Mouse (Mus musculus) forebrain, embryonic 13.5 days (tissue): ENCODE data around the gene Gtse1. TPM values are rescaled to one million over a fixed set of nuclear protein-coding genes. Genes with fewer than 3 reads are reported as not detected.

Experiments
- ATAC-seq: fragments of 200-750 bp; cut with Nextera tagmentation; 2 replicates; pipeline ENCODE4 v1.8.0; 2017
- H3K27ac ChIP-seq: fragments of 300-500 bp; sonication (generic); 2 replicates; pipeline ENCODE4 v1.5.1; 2015; ENCODE audit warnings: inconsistent platforms, mild to moderate bottlenecking, moderate library complexity
- H3K27me3 ChIP-seq: fragments of 300-500 bp; sonication (generic); 2 replicates; pipeline ENCODE4 v1.6.1; 2015; ENCODE audit warnings: mild to moderate bottlenecking, inconsistent platforms
- H3K36me3 ChIP-seq: fragments of 300-500 bp; sonication (generic); 2 replicates; pipeline ENCODE4 v1.6.1; 2015; ENCODE audit warnings: mild to moderate bottlenecking, inconsistent platforms; ENCODE audit not compliant: poor library complexity, severe bottlenecking
- H3K4me1 ChIP-seq: fragments of 300-500 bp; sonication (generic); 2 replicates; pipeline ENCODE4 v1.6.1; 2015; ENCODE audit warnings: inconsistent platforms
- H3K4me2 ChIP-seq: fragments of 300-500 bp; sonication (generic); 2 replicates; pipeline ENCODE4 v1.6.1; 2015; ENCODE audit warnings: inconsistent platforms, mild to moderate bottlenecking, moderate library complexity
- H3K4me3 ChIP-seq: fragments of 300-500 bp; sonication (generic); 2 replicates; pipeline ENCODE4 v1.5.1; 2015; ENCODE audit warnings: mild to moderate bottlenecking, inconsistent platforms
- H3K9ac ChIP-seq: fragments of 300-500 bp; sonication (generic); 2 replicates; pipeline ENCODE4 v1.6.1; 2015; ENCODE audit warnings: mild to moderate bottlenecking, inconsistent platforms
- H3K9me3 ChIP-seq: fragments of 300-500 bp; sonication (generic); replicated peaks from 2 replicates; pipeline ENCODE4 v1.6.1; 2016; ENCODE audit warnings: inconsistent platforms
- WGBS: fragments of 180-500 bp; shearing (Covaris S2); methylation state at CpG from one replicate; pipeline ENCODE4 v1.1.7; 2015; 5-methylcytosine and 5-hydroxymethylcytosine counted together
- polyA plus RNA-seq: library from polyadenylated mRNA; unstranded; fragments of >200 nt; fragmentation: Nextera tagmentation; extraction: Ambion mirVana; gene quantifications from 2 replicates; pipeline ENCODE4 v1.2.1, GENCODE M21; 2015

Gene Gtse1
- 31.0 and 31.4 TPM in 2 replicates for polyA plus RNA-seq

DNA sequence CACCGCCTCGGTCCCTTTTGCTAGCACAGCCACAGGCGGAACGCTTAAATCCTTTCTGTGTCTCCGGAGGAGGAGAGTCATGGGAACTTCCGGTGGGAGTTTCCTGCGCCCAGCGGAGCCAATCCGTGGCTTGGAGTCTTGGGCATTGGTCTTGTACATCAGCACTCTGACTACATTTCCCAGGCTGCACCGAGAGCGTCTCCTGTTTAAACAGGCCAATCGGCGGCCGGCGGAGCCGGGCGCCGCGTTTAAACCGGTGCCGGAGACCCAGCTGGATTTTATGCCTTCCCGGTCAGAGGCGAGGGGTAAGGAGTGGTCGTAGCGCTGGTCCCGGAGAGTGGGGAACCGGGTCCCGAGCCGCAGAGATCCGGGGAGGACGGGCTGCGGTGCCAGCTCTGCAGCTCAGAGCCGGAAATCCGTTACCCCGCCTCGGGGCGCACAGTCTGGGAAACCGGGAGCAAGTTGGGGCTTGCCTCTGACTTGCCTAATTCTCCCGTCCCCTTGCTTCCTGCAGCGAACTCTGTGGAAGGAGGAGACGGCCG, at the start of gene Gtse1:
TSS of gene Gtse1 (plus strand) at position 256 of the 542 bp plus-strand sequence.
- H3K4me1 ChIP-seq, result peaks cover 28% of the 10 kb centered on the region
- peak within 1 kb of the TSS; percentile 68 for H3K27ac ChIP-seq
- WGBS, result under 1% methylated on average over 42 of the region's 42 CpGs
- H3K27me3 ChIP-seq, result no peaks in the 10 kb centered on the region
- peaks cover 27% of the 10 kb centered on the region for H3K36me3 ChIP-seq
- peak within 1 kb of the TSS; percentile 88 for H3K9ac ChIP-seq
- peak within 1 kb of the TSS; percentile 82 for H3K4me3 ChIP-seq
- H3K9me3 ChIP-seq, result no peaks in the 10 kb centered on the region
- peak; percentile 100 for ATAC-seq
- H3K4me2 ChIP-seq, result peak within 1 kb of the TSS; percentile 90

- no peak for ATAC-seq
- Histone ChIP-seq H3K9me3 (no peaks in the 10 kb centered on the region), H3K9ac (peak overlapping the region; percentile 79; the same call in 1 of the 2 replicates), H3K27me3 (no peaks in the 10 kb centered on the region), H3K4me2 (peak overlapping the region; percentile 80), H3K27ac (no peak overlapping the region), H3K36me3 (no peaks in the 10 kb centered on the region), H3K4me3 (peak overlapping the region; percentile 71; the same call in 1 of the 2 replicates), H3K4me1 (peaks cover 14% of the 10 kb centered on the region)
- 89% methylated on average over 5 of the region's 5 CpGs for WGBS
Measured at GRCm38 (mm10) chr15:85810462-85810805, 49.1 kb upstream of the Gtse1 start.

DNA sequence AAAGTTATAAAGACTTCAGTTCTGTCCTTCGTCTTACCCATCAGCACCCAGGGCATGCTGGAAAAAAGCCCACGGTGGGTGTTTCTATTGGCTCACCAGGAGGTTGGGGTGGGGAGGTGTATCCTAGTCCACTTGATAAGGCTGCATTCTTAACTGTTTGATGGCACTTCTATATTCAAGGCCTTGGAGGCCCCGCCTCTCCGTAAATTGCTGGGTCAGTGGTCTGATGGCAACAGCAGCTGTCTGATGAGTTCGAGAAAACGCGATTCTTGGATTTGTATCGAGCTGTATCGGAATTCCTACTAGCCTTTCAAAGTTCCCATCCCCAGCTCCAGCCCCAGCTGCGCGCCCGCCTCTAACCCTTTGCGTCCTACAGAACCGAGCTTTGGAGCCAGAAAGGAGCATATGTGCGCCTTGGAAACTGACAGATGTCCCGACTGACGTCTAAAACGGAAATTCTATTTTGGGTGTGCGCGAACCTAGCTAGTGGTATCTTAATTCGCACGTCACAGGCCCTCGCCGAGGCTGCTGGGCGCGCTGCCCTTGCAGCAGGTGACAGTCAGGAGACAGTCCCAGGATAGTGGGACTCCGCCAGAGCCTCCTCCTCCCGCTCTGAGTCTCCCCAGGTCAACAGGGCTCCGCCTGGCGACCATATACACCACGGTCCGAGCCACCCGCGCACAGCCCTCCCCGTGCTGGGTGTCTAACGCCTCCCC, 48.6 kb upstream of the Gtse1 start:
- H3K4me1 ChIP-seq, result peaks cover 14% of the 10 kb centered on the region
- peak overlapping the region; percentile 80 for H3K27ac ChIP-seq
- peak; percentile 86 for ATAC-seq
- H3K36me3 ChIP-seq, result no peaks in the 10 kb centered on the region
- peak overlapping the region; percentile 80 for H3K4me2 ChIP-seq
- WGBS, result 5% methylated on average over 36 of the region's 36 CpGs
- no peaks in the 10 kb centered on the region for H3K9me3 ChIP-seq
- peak overlapping the region; percentile 79 for H3K9ac ChIP-seq
- H3K4me3 ChIP-seq, result peak overlapping the region; percentile 71
- no peaks in the 10 kb centered on the region for H3K27me3 ChIP-seq

GRCm38 (mm10) chr15:85811535-85812277, 47.8 kb upstream of the Gtse1 start, which contains the start of gene Cdpf1:
Gene Cdpf1 (minus strand): TSS chr15:85811697.
- Histone ChIP-seq H3K4me3 (peak within 1 kb of the TSS; percentile 71), H3K4me2 (peak within 1 kb of the TSS; percentile 80), H3K4me1 (peaks cover 14% of the 10 kb centered on the region), H3K27ac (peak within 1 kb of the TSS; percentile 80), H3K9me3 (no peaks in the 10 kb centered on the region), H3K36me3 (no peaks in the 10 kb centered on the region), H3K9ac (peak within 1 kb of the TSS; percentile 79), H3K27me3 (no peaks in the 10 kb centered on the region)
- ATAC-seq, result peak; percentile 96
- WGBS, result 4% methylated on average over 36 of the region's 36 CpGs

- H3K9ac ChIP-seq, result no peak overlapping the region
- no peaks in the 10 kb centered on the region for H3K36me3 ChIP-seq
- no peak overlapping the region for H3K4me3 ChIP-seq
- H3K4me1 ChIP-seq, result peaks cover 14% of the 10 kb centered on the region
- no peak overlapping the region for H3K27ac ChIP-seq
- no peak overlapping the region for H3K4me2 ChIP-seq
- H3K9me3 ChIP-seq, result no peaks in the 10 kb centered on the region; the same call in 1 of the 2 replicates
- ATAC-seq, result no peak
- 73% methylated on average over 10 of the region's 10 CpGs for WGBS
- no peaks in the 10 kb centered on the region for H3K27me3 ChIP-seq
Measured at GRCm38 (mm10) chr15:85813428-85813827, 46.1 kb upstream of the Gtse1 start.

DNA sequence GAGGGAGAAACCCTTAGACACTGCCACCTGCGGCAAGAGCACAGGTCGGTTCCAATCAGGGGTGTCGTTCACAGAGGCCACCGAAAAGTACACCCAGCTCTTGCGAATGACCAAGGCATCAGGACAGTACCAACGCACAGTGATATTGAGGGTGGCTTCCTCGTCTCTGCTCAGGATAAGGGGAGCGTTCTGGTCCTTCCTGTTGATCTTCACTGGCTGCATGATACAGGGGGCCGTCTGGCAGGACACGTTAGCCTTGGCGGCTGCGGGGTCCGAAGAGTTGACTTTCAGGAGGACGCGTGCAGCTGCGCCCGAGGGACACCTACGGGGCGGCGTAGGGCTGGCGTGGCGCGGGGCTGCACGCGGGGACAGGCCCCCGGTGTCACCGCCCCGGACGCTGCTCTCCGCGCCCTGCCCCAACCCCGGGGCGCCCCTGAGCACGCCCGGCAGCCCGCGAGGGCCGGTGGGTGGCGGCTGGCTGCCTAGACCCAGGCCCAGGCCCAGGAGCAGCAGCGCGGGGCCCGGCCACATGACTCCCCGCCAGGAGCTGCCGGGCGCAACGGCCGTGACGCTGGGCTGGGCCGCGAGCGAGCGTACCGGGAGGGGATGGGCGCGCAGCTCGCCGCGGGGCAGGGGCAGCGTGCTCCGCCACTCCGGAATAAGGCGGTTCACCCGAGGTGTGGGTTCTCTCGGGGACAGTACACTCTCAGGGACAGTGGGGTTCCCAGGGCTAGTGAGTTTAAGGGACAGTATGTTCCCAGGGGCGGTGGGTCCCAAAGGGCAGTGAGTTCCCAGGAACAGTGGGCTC, 38.1 kb upstream of the Gtse1 start, which contains the start of gene Pkdrej:
TSS of gene Pkdrej (minus strand) at position 532 of the 808 bp plus-strand sequence.
- peaks cover 25% of the 10 kb centered on the region for H3K27me3 ChIP-seq
- peak within 1 kb of the TSS; percentile 60 for H3K9ac ChIP-seq
- H3K4me3 ChIP-seq, result peak within 1 kb of the TSS; percentile 48
- peak; percentile 43; the same call in 1 of the 2 replicates for ATAC-seq
- peak within 1 kb of the TSS; percentile 93 for H3K4me2 ChIP-seq
- H3K27ac ChIP-seq, result no peak within 1 kb of the TSS
- 2% methylated on average over 48 of the region's 65 CpGs for WGBS
- no peaks in the 10 kb centered on the region for H3K36me3 ChIP-seq
- H3K4me1 ChIP-seq, result peaks cover 10% of the 10 kb centered on the region
- H3K9me3 ChIP-seq, result no peaks in the 10 kb centered on the region; the same call in 1 of the 2 replicates

- H3K4me2 ChIP-seq, result peak overlapping the region; percentile 93
- WGBS, result 9% methylated on average over 4 of the region's 4 CpGs
- peak overlapping the region; percentile 60 for H3K9ac ChIP-seq
- no peak for ATAC-seq
- H3K4me1 ChIP-seq, result peaks cover 10% of the 10 kb centered on the region
- H3K9me3 ChIP-seq, result no peaks in the 10 kb centered on the region; the same call in 1 of the 2 replicates
- no peaks in the 10 kb centered on the region for H3K36me3 ChIP-seq
- no peak overlapping the region for H3K27ac ChIP-seq
- H3K4me3 ChIP-seq, result peak overlapping the region; percentile 48
- peaks cover 25% of the 10 kb centered on the region for H3K27me3 ChIP-seq
Measured at GRCm38 (mm10) chr15:85822011-85822359, 37.6 kb upstream of the Gtse1 start.

DNA sequence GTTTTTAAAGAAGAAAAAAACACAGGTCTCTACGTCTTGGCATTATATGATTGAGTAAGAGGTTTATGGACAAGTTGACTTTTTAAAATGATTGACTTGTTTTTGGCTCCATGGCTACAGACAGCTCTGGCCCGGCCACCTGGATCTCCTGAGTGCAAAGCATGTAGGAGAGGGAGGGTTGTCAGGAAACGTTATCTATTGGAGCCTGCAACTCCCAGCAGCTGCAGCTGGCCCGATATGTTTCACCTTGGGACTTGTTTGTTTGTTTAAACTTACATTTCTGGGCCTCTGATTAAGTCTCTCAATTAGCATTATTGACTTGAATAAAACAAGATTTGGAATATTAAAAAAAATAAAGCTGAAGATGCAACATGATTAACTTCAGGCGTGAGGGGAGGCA, 32.9 kb upstream of the Gtse1 start:
- Histone ChIP-seq H3K4me3 (no peak overlapping the region), H3K4me1 (peaks cover 8% of the 10 kb centered on the region), H3K4me2 (no peak overlapping the region), H3K9ac (no peak overlapping the region), H3K27me3 (peaks cover 10% of the 10 kb centered on the region), H3K27ac (no peak overlapping the region), H3K9me3 (no peaks in the 10 kb centered on the region), H3K36me3 (no peaks in the 10 kb centered on the region)
- no peak for ATAC-seq
- WGBS, result 77% methylated on average over 5 of the region's 5 CpGs

DNA sequence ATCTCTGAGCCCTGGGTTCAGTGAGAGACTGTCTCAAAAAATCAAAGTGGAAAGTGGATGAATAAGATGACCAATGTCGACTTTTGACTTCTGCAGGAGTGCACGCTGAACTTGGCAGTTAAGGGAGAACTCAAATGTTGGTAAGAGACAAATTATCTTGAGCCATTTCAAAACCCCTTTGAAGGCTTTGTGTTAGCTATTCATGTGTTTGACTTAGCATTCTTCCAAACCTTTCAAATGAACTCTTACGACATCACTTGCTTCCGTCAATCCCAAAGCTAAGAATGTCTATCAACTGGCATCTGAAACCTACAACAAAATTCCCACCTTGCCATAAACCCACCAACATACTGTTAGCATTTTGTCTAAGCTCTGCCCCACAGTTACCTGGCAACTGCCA, 31.5 kb upstream of the Gtse1 start:
- no peaks in the 10 kb centered on the region for H3K36me3 ChIP-seq
- no peak for ATAC-seq
- H3K4me2 ChIP-seq, result no peak overlapping the region
- H3K4me1 ChIP-seq, result peaks cover 12% of the 10 kb centered on the region
- no peaks in the 10 kb centered on the region; the same call in 1 of the 2 replicates for H3K27me3 ChIP-seq
- no peak overlapping the region for H3K9ac ChIP-seq
- H3K4me3 ChIP-seq, result no peak overlapping the region
- WGBS, result 89% methylated on average over 4 of the region's 4 CpGs
- H3K9me3 ChIP-seq, result no peaks in the 10 kb centered on the region
- no peak overlapping the region for H3K27ac ChIP-seq

GRCm38 (mm10) chr15:85829470-85829869, 30.1 kb upstream of the Gtse1 start:
- WGBS, result 74% methylated on average over 5 of the region's 5 CpGs
- H3K4me1 ChIP-seq, result peaks cover 12% of the 10 kb centered on the region
- no peak for ATAC-seq
- no peak overlapping the region for H3K27ac ChIP-seq
- H3K36me3 ChIP-seq, result no peaks in the 10 kb centered on the region
- H3K9me3 ChIP-seq, result no peaks in the 10 kb centered on the region
- H3K4me3 ChIP-seq, result no peak overlapping the region
- H3K4me2 ChIP-seq, result no peak overlapping the region
- no peaks in the 10 kb centered on the region; the same call in 1 of the 2 replicates for H3K27me3 ChIP-seq
- no peak overlapping the region for H3K9ac ChIP-seq

- Histone ChIP-seq H3K4me3 (peak within 1 kb of the TSS; percentile 51), H3K36me3 (no peaks in the 10 kb centered on the region), H3K27ac (no peak within 1 kb of the TSS; the same call in 1 of the 2 replicates), H3K9me3 (no peaks in the 10 kb centered on the region), H3K9ac (peak within 1 kb of the TSS; percentile 77), H3K4me1 (peaks cover 12% of the 10 kb centered on the region), H3K27me3 (no peaks in the 10 kb centered on the region; the same call in 1 of the 2 replicates), H3K4me2 (peak within 1 kb of the TSS; percentile 82)
- peak; percentile 91 for ATAC-seq
- 1% methylated on average over 27 of the region's 27 CpGs for WGBS
Measured at GRCm38 (mm10) chr15:85831954-85832590, 27.5 kb upstream of the Gtse1 start, which contains the start of gene Ttc38. Gene Ttc38 (plus strand): TSS chr15:85832306.
